Mouse (Mus musculus): ENCODE measurements around the gene Treml1. TPM values are rescaled to one million over a fixed set of nuclear protein-coding genes. Genes with fewer than 3 reads are reported as not detected.
"Not testable (repeated sequence)": the region's sequence is repeated elsewhere in the genome, so short reads cannot be mapped to it uniquely, and the experiment has no call there.

Treml1 gene
- under 1 TPM; 0.42 to 0.43 TPM for total RNA-seq (2021)
- long read RNA-seq, experiment 1, result 0 reads
- long read RNA-seq, experiment 2, partial matches to known transcripts, result 0 of 1 reads
- long read RNA-seq, experiment 2, other reads (novel, unspliced or antisense), result 1 of 1 reads

- no peak within 1 kb of the TSS for H3K4me3 ChIP-seq
- no peak within 1 kb of the TSS; the same call in 1 of the 2 replicates for H3K27ac ChIP-seq
- TF ChIP-seq CTCF (IDR thresholded peaks at IDR 0.05), result no peak
- DNase-seq (ENCODE audit: extremely low spot score in 1 of 2, low spot score in 2 of 2), result no peak
- intact Hi-C loops (cut with DNase I), result no loop called here
Observed at GRCm38 (mm10) chr17:48359616-48360015, at the start of gene Treml1. TSS of gene Treml1 (plus strand) at chr17:48359916.

GRCm38 (mm10) chr17:48312124-48312523, 47.6 kb upstream of the Treml1 start:
- no peak for DNase-seq (ENCODE audit: extremely low spot score in 1 of 2, low spot score in 2 of 2)
- H3K27ac ChIP-seq, result no peak overlapping the region
- no peak for TF ChIP-seq CTCF (IDR thresholded peaks at IDR 0.05)
- no peak overlapping the region for H3K4me3 ChIP-seq
- intact Hi-C loops (cut with DNase I), result loop anchor here (10.0 kb wide), 1 partner anchor 167 kb away; the partner anchor contains the start of gene 9830107B12Rik

GRCm38 (mm10) chr17:48315905-48316579, 43.7 kb upstream of the Treml1 start, which contains the start of gene B430306N03Rik:
TSS of gene B430306N03Rik (plus strand) at chr17:48316141.
- H3K4me3 ChIP-seq; H3K27ac ChIP-seq; DNase-seq (ENCODE audit: extremely low spot score in 1 of 2, low spot score in 2 of 2): not testable (repeated sequence)
- intact Hi-C loops (cut with DNase I), result loop anchor here (10.0 kb wide), 1 partner anchor 171 kb away; the partner anchor contains the start of gene 9830107B12Rik

GRCm38 (mm10) chr17:48318686-48319085, 41.0 kb upstream of the Treml1 start:
- intact Hi-C loops (cut with DNase I), result loop anchor here (10.0 kb wide), 1 partner anchor 174 kb away; the partner anchor contains the start of gene 9830107B12Rik
- DNase-seq (ENCODE audit: extremely low spot score in 1 of 2, low spot score in 2 of 2), result no peak
- H3K27ac ChIP-seq, result no peak overlapping the region
- TF ChIP-seq CTCF (IDR thresholded peaks at IDR 0.05), result no peak
- no peak overlapping the region for H3K4me3 ChIP-seq

GRCm38 (mm10) chr17:48321279-48321678, 38.4 kb upstream of the Treml1 start:
- Histone ChIP-seq H3K27ac (no peak overlapping the region), H3K4me3 (no peak overlapping the region)
- no peak for DNase-seq (ENCODE audit: extremely low spot score in 1 of 2, low spot score in 2 of 2)
- intact Hi-C loops (cut with DNase I), result no loop called here
- no peak for TF ChIP-seq CTCF (IDR thresholded peaks at IDR 0.05)

GRCm38 (mm10) chr17:48323236-48323635, 36.5 kb upstream of the Treml1 start:
- H3K27ac ChIP-seq, result no peak overlapping the region
- intact Hi-C loops (cut with DNase I), result no loop called here
- TF ChIP-seq CTCF (IDR thresholded peaks at IDR 0.05), result no peak
- DNase-seq (ENCODE audit: extremely low spot score in 1 of 2, low spot score in 2 of 2), result no peak
- H3K4me3 ChIP-seq, result no peak overlapping the region

- H3K27ac ChIP-seq, result no peak overlapping the region
- DNase-seq (ENCODE audit: extremely low spot score in 1 of 2, low spot score in 2 of 2), result no peak
- intact Hi-C loops (cut with DNase I), result no loop called here
- H3K4me3 ChIP-seq, result no peak overlapping the region
- TF ChIP-seq CTCF (IDR thresholded peaks at IDR 0.05), result no peak
Observed at GRCm38 (mm10) chr17:48324258-48324657, 35.5 kb upstream of the Treml1 start.

GRCm38 (mm10) chr17:48325093-48325492, 34.6 kb upstream of the Treml1 start:
- no peak overlapping the region for H3K4me3 ChIP-seq
- no peak for TF ChIP-seq CTCF (IDR thresholded peaks at IDR 0.05)
- H3K27ac ChIP-seq, result no peak overlapping the region
- DNase-seq (ENCODE audit: extremely low spot score in 1 of 2, low spot score in 2 of 2), result no peak
- intact Hi-C loops (cut with DNase I), result loop anchor here (5.0 kb wide), 1 partner anchor 38 kb away; no protein-coding TSS in a partner anchor

GRCm38 (mm10) chr17:48325638-48326037, 34.1 kb upstream of the Treml1 start:
- TF ChIP-seq CTCF (IDR thresholded peaks at IDR 0.05), result no peak
- no peak overlapping the region for H3K4me3 ChIP-seq
- H3K27ac ChIP-seq, result 0 out of 2 replicates have a peak overlapping the region, but pooled peaks have one; percentile 28
- no peak for DNase-seq (ENCODE audit: extremely low spot score in 1 of 2, low spot score in 2 of 2)
- intact Hi-C loops (cut with DNase I), result loop anchor here (1.0 to 5.0 kb wide), 4 partner anchors 38 to 81 kb away; no protein-coding TSS in a partner anchor

- intact Hi-C loops (cut with DNase I), result loop anchor here (1.0 to 5.0 kb wide), 4 partner anchors 39 to 80 kb away; no protein-coding TSS in a partner anchor
- peak; percentile 62 to 63 for DNase-seq (ENCODE audit: extremely low spot score in 1 of 2, low spot score in 2 of 2)
- no peak overlapping the region for H3K4me3 ChIP-seq
- no peak for TF ChIP-seq CTCF (IDR thresholded peaks at IDR 0.05)
- H3K27ac ChIP-seq, result peak overlapping the region; percentile 79
Observed at GRCm38 (mm10) chr17:48326656-48327055, 33.1 kb upstream of the Treml1 start.

GRCm38 (mm10) chr17:48332524-48332923, 27.2 kb upstream of the Treml1 start:
- intact Hi-C loops (cut with DNase I), result loop anchor here (10.0 kb wide), 2 partner anchors 458 to 538 kb away; no protein-coding TSS in a partner anchor
- H3K27ac ChIP-seq, result no peak overlapping the region
- H3K4me3 ChIP-seq, result no peak overlapping the region
- no peak for TF ChIP-seq CTCF (IDR thresholded peaks at IDR 0.05)
- DNase-seq (ENCODE audit: extremely low spot score in 1 of 2, low spot score in 2 of 2), result no peak

- no peak for DNase-seq (ENCODE audit: extremely low spot score in 1 of 2, low spot score in 2 of 2)
- H3K4me3 ChIP-seq, result no peak overlapping the region
- TF ChIP-seq CTCF (IDR thresholded peaks at IDR 0.05), result no peak
- intact Hi-C loops (cut with DNase I), result loop anchor here (10.0 kb wide), 2 partner anchors 459 to 539 kb away; no protein-coding TSS in a partner anchor
- H3K27ac ChIP-seq, result no peak overlapping the region
Observed at GRCm38 (mm10) chr17:48334186-48334585, 25.5 kb upstream of the Treml1 start.

All from left cerebral cortex, adult 2 months (tissue).